Mouse (Mus musculus) c-Kit-negative CD71-positive TER-119-positive erythroid progenitor cells, embryonic 14.5 days (primary cell): Measurements from ENCODE around the gene Gm13288.
"Not testable (repeated sequence)": the region's sequence is repeated elsewhere in the genome, so short reads cannot be mapped to it uniquely, and the experiment has no call there.

ENCODE experiments used
- DNase-seq: peaks from one replicate; pipeline ENCODE4 v3.0.0-alpha.2; 2013; ENCODE audit warnings: low read depth, low spot score

The Gm13288 gene

DNA sequence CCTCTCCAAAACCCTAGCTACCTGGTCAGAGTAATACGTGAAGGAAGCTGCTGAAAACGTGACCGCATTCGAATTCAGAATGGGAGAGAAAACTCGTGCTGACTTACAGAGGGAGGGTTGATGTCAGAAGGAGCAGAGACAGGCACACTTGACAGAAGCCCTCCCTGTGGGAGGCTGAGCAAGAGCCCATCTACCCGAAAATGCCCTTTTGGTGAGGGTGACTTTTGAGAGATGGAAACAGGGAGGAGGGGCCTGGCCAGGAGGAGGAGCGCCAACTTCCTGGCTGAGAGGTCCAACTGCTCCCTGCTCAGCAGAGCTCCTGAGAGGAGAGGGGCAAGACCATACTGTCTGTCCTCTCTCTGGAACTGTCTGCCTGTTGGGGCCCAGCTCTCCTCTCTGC lies 6.0 kb upstream of the Gm13288 start, which contains the start of gene Gm13285:
Gm13285 (plus strand) TSS at position 301 of the 400 bp plus-strand sequence.
- DNase-seq = not testable (repeated sequence)

GRCm38 (mm10) chr4:88802954-88803353 lies 2.4 kb upstream of the Gm13288 start, which contains the start of gene Gm13287:
Gene Gm13287, plus strand, starts transcription at chr4:88803254.
- not testable (repeated sequence) for DNase-seq

DNA sequence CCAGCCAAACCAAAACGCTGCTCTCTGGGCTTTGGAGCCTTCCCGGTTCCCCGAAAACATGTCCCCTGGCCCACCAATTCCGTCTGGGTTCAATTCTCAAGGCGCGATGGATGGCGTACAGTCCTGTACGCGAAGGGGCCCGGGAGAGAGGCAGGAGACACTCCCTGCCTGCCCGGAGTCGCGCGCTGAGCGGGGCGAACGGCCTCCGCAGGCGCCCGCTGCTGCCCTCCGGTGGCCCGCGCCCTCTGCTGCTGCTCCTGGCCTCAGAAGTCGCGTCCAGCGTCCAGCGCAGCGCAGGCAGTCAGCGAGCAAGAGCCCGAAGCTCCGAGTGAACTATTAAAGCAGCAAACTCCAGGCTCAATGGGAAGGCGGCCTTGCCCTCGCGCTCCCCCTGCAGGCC lies 430 bp downstream of the Gm13288 start:
- DNase-seq = not testable (repeated sequence)

- DNase-seq = no peak
Observed at GRCm38 (mm10) chr4:88815928-88816327, 10.6 kb downstream of the Gm13288 start, which contains the start of gene Ifna7. Gene Ifna7, plus strand, starts transcription at chr4:88816228.

GRCm38 (mm10) chr4:88819659-88820058 lies 14.3 kb downstream of the Gm13288 start, which contains the start of gene Ifna11:
Gene Ifna11, plus strand, starts transcription at chr4:88819959.
- DNase-seq = no peak

- no peak for DNase-seq
Observed at GRCm38 (mm10) chr4:88822995-88823394, 17.7 kb downstream of the Gm13288 start.

GRCm38 (mm10) chr4:88827116-88827515 lies 21.8 kb downstream of the Gm13288 start, which contains the start of gene Ifna6:
Gene Ifna6, plus strand, starts transcription at chr4:88827416.
- not testable (repeated sequence) for DNase-seq

DNA sequence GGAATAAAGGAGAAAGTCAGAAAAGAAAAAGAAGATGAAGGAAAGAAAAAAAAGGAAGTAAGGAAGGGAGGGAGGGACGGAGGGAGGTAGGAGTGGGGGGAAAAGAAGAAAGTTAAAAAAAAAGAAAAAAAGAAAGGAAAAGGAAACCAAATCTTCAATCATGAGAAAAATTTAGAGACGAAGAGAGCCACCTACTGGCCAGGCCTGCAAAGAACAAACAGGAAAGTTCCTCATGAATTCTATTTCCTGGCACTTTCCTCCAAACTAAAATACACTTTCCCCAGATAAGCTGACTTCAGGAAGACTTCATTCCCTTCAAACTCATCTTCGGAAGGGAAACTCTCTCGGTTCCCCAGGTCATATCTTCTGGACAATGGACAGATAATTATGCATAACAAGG lies 25.2 kb downstream of the Gm13288 start:
- no peak for DNase-seq

- not testable (repeated sequence) for DNase-seq
Observed at GRCm38 (mm10) chr4:88835225-88835624, 29.9 kb downstream of the Gm13288 start, which contains the start of gene Ifna5. Gene Ifna5, plus strand, starts transcription at chr4:88835525.

DNA sequence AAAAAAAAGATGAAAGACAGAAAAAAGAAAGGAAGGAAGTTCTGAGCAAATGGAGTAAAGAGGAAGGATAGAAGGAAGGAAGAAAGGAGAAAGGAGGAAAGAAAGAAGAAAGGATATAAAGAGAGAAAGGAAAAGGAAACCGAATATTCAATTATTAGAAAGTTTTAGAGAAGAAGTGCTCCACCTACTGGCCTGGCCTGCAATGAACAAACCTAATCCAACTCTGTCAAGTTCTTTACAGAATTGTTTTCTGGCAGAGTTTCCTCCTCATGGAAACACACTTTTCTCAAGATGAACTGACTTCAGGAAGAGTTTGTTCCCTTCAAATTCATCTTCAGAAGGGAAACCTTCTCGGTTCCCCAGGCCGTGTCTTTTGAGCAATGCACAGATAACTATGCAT lies 33.5 kb downstream of the Gm13288 start:
- no peak for DNase-seq

- no peak for DNase-seq
Observed at GRCm38 (mm10) chr4:88840058-88840457, 34.7 kb downstream of the Gm13288 start.

DNA sequence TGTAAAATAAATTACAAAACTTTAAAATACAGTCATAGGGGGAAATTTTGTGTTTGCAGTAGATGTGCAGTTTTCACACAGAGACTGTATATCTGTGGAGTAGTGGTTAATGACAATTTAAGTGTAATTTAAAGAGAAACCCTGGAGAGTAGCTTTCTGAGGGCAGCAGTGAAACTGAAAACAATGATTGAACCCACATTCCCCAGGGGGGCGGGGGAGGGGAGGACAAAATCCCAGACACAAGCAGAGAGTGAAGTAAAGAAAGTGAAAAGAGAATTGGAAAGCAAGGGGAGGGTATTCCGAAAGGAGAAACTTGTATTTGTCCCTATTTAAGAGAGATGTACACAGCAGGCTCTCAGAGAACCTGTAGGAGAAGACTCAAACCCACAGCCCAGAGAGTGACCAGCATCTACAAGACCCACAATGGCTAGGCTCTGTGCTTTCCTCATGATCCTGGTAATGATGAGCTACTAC lies 36.1 kb downstream of the Gm13288 start, which contains the start of gene Ifna4:
Ifna4 (plus strand) TSS at position 424 of the 474 bp plus-strand sequence.
- no peak for DNase-seq

DNA sequence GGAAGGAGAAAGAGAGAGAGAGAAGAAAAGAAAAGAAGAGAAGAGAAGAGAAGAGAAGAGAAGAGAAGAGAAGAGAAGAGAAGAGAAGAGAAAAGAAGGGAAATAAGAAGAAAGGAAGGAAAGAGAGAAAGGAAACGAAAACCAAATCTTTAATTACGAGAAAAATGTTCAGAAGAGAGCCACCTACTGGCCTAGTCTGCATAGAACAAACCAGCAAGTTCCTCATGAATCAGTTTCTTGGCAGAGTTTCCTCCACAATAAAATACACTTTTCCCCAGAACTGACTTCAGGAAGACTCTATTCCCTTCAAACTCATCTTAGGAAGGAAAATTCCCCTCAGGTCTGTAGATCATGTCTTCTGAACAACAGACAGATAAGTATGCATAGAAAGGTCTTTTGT lies 40.0 kb downstream of the Gm13288 start:
- no peak for DNase-seq

- DNase-seq = no peak
Observed at GRCm38 (mm10) chr4:88849698-88850097, 44.4 kb downstream of the Gm13288 start, which contains the start of gene Ifna1. Gene Ifna1, plus strand, starts transcription at chr4:88850087.

- DNase-seq = no peak
Observed at GRCm38 (mm10) chr4:88851026-88851763, 45.9 kb downstream of the Gm13288 start.
